Mouse (Mus musculus) forebrain, embryonic 12.5 days (tissue): ENCODE results near the gene Maml3. TPM values are rescaled to one million over a fixed set of nuclear protein-coding genes. Genes with fewer than 3 reads are reported as not detected.

Source experiments
- ATAC-seq: fragments of 200-750 bp; cut with Nextera tagmentation; 2 replicates; pipeline ENCODE4 v1.8.0; 2017; ENCODE audit warnings: moderate TSS enrichment; ENCODE audit not compliant: low FRiP score
- H3K27ac ChIP-seq: fragments of 300-500 bp; sonication (generic); 2 replicates; pipeline ENCODE4 v1.5.1; 2016; ENCODE audit warnings: mild to moderate bottlenecking
- H3K27me3 ChIP-seq: fragments of 300-500 bp; sonication (generic); 2 replicates; pipeline ENCODE4 v1.6.1; 2016; ENCODE audit warnings: mild to moderate bottlenecking
- H3K36me3 ChIP-seq: fragments of 300-500 bp; sonication (generic); replicated peaks from 2 replicates; pipeline ENCODE4 v1.6.1; 2016; ENCODE audit warnings: mild to moderate bottlenecking
- H3K4me1 ChIP-seq: fragments of 300-500 bp; sonication (generic); 2 replicates; pipeline ENCODE4 v1.6.1; 2016
- H3K4me2 ChIP-seq: fragments of 300-500 bp; sonication (generic); 2 replicates; pipeline ENCODE4 v1.6.1; 2016; ENCODE audit warnings: mild to moderate bottlenecking, moderate library complexity
- H3K4me3 ChIP-seq: fragments of 300-500 bp; sonication (generic); replicated peaks from 2 replicates; pipeline ENCODE4 v1.5.1; 2016; ENCODE audit warnings: mild to moderate bottlenecking
- H3K9ac ChIP-seq: fragments of 300-500 bp; sonication (generic); 2 replicates; pipeline ENCODE4 v1.6.1; 2016; ENCODE audit warnings: mild to moderate bottlenecking
- H3K9me3 ChIP-seq: fragments of 300-500 bp; sonication (generic); 2 replicates; pipeline ENCODE4 v1.6.1; 2016
- WGBS: fragments of 180-500 bp; shearing (Covaris S2); methylation state at CpG from one replicate; pipeline ENCODE4 v1.1.7; 2016; 5-methylcytosine and 5-hydroxymethylcytosine counted together
- polyA plus RNA-seq: library from polyadenylated mRNA; unstranded; fragments of >200 nt; fragmentation: Nextera tagmentation; extraction: Ambion mirVana; gene quantifications from 2 replicates; pipeline ENCODE4 v1.2.1, GENCODE M21; 2016

Maml3 gene
- polyA plus RNA-seq, 1 experiment from 2014 or later: 7.6 TPM

- Histone ChIP-seq H3K9ac (no peak overlapping the region), H3K4me3 (no peak overlapping the region), H3K4me1 (peaks cover 35% of the 10 kb centered on the region), H3K27me3 (peaks cover 7% of the 10 kb centered on the region; the same call in 1 of the 2 replicates), H3K4me2 (no peak overlapping the region), H3K9me3 (no peaks in the 10 kb centered on the region), H3K27ac (no peak overlapping the region), H3K36me3 (no peaks in the 10 kb centered on the region)
- ATAC-seq: 0 out of 2 replicates have a peak, but pooled peaks have one; percentile 49
- WGBS: 54% methylated on average over 8 of the region's 8 CpGs
These were observed 192.7 kb downstream of the Maml3 start for GRCm38 (mm10) chr3:51912214-51912613.

DNA sequence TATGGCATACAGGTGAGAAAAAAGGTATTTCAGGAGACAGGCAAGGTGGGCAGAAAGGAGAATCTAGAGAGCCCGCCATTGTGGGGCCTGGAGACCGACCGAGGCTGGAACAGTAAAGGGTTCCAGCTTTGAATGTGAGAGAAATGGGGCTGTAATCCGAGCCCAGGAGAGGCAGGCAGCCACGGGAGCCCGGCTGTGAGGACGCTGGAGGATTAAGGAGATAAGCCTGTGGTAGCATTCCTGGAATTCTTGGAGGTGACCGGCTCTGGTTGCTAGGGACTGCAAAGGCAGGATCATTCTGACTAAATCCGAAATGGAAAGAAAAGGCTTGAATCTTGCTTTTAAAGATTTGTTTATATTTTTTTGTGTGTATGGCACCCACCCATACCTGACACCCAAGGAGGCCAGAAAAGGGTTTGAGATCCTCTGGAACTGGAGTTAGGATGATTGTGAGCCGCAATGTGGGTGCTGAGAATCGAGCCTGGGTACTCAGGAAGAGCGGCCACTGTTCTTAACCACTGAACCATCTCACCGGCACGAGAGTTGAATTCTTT lies 196.4 kb downstream of the Maml3 start:
- Histone ChIP-seq H3K27me3 (peaks cover 7% of the 10 kb centered on the region; the same call in 1 of the 2 replicates), H3K4me1 (peaks cover 37% of the 10 kb centered on the region), H3K4me2 (no peak overlapping the region), H3K9me3 (no peaks in the 10 kb centered on the region), H3K27ac (no peak overlapping the region), H3K9ac (no peak overlapping the region), H3K4me3 (no peak overlapping the region), H3K36me3 (no peaks in the 10 kb centered on the region)
- 8% methylated on average over 14 of the region's 14 CpGs for WGBS
- no peak for ATAC-seq

DNA sequence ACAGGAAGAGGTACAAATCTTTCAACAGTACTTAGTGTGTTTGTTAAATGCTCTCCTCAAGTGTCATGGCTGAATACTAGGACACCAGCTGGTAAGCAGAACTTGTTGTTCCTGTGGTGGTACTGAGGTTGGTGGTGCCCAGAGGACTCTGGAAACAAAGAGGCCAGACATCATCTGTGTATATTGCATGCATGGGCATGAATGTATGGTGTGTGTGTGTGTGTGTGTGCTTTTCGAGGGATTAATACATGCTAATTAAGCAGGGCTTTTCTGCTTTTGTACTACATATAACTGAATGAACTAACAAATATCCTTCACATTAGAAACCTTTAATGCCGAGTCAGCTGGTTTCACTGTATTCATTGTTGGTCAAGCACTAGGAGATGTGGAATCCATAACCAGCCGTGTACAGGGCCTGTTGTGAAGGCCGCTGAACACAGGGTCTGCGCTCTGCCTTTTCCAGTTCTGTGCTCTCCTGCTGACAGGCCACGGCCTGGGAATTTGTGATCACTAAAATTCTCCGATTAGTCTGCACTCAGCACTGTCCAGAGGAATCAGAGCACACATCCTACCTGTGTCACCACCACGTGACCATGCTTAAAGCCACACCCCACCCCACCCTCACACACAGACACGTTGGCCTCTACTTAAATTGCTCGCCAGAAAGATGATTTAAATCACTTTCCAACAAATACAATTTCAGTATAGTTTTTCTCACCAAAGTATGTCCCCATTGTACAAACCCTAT lies 197.6 kb downstream of the Maml3 start:
- Histone ChIP-seq H3K27me3 (peaks cover 7% of the 10 kb centered on the region; the same call in 1 of the 2 replicates), H3K27ac (peak overlapping the region; percentile 47; the same call in 1 of the 2 replicates), H3K36me3 (no peaks in the 10 kb centered on the region), H3K4me1 (peaks cover 35% of the 10 kb centered on the region), H3K9me3 (no peaks in the 10 kb centered on the region), H3K4me3 (no peak overlapping the region), H3K4me2 (no peak overlapping the region), H3K9ac (no peak overlapping the region)
- 20% methylated on average over 10 of the region's 10 CpGs for WGBS
- ATAC-seq: 0 out of 2 replicates have a peak, but pooled peaks have one; percentile 44

- H3K27me3 ChIP-seq: peaks cover 7% of the 10 kb centered on the region; the same call in 1 of the 2 replicates
- no peaks in the 10 kb centered on the region for H3K36me3 ChIP-seq
- H3K9ac ChIP-seq: no peak overlapping the region
- ATAC-seq: no peak
- WGBS: 82% methylated on average over 9 of the region's 9 CpGs
- no peak overlapping the region for H3K4me3 ChIP-seq
- no peaks in the 10 kb centered on the region for H3K9me3 ChIP-seq
- H3K4me2 ChIP-seq: no peak overlapping the region
- no peak overlapping the region for H3K27ac ChIP-seq
- H3K4me1 ChIP-seq: peaks cover 38% of the 10 kb centered on the region
These were observed 199.0 kb downstream of the Maml3 start for GRCm38 (mm10) chr3:51905903-51906302.

GRCm38 (mm10) chr3:51904357-51904855 lies 200.5 kb downstream of the Maml3 start:
- H3K4me1 ChIP-seq: peaks cover 48% of the 10 kb centered on the region
- 0 out of 2 replicates have a peak, but pooled peaks have one; percentile 17 for ATAC-seq
- H3K36me3 ChIP-seq: no peaks in the 10 kb centered on the region
- H3K4me3 ChIP-seq: no peak overlapping the region
- peaks cover 6% of the 10 kb centered on the region; the same call in 1 of the 2 replicates for H3K27me3 ChIP-seq
- no peak overlapping the region for H3K9ac ChIP-seq
- no peaks in the 10 kb centered on the region for H3K9me3 ChIP-seq
- H3K4me2 ChIP-seq: no peak overlapping the region
- WGBS: 61% methylated on average over 12 of the region's 12 CpGs
- H3K27ac ChIP-seq: no peak overlapping the region

GRCm38 (mm10) chr3:51901151-51901550 lies 203.7 kb downstream of the Maml3 start:
- Histone ChIP-seq H3K4me1 (peaks cover 28% of the 10 kb centered on the region), H3K27ac (0 out of 2 replicates have a peak overlapping the region, but pooled peaks have one; percentile 42), H3K4me2 (no peak overlapping the region), H3K9me3 (no peaks in the 10 kb centered on the region), H3K27me3 (no peaks in the 10 kb centered on the region), H3K36me3 (no peaks in the 10 kb centered on the region), H3K9ac (no peak overlapping the region), H3K4me3 (no peak overlapping the region)
- ATAC-seq: no peak
- WGBS: 52% methylated on average over 2 of the region's 2 CpGs

DNA sequence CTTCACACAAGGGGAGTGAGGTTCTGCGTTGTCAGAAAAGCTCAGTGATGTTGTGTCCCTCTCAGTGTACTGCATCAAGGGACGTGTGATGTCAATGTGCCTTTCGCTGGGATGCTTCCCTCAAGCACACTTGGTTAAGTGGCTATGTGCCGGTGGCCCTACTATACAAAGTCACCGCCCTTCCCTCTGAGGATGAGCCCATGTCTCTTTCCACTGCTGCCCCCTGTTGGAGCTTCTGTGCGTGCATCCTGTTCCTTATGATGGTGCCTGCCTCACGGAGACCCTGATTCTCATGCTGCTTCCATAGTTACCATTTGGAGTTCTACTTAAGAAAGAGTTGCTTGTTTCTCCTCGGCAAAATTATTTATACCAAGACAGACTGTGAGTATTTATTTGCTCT lies 210.4 kb downstream of the Maml3 start:
- H3K9ac ChIP-seq: no peak overlapping the region
- H3K4me1 ChIP-seq: peaks cover 9% of the 10 kb centered on the region
- no peak overlapping the region for H3K27ac ChIP-seq
- WGBS: 69% methylated on average over 8 of the region's 8 CpGs
- H3K9me3 ChIP-seq: no peaks in the 10 kb centered on the region
- no peaks in the 10 kb centered on the region for H3K27me3 ChIP-seq
- H3K36me3 ChIP-seq: no peaks in the 10 kb centered on the region
- no peak overlapping the region for H3K4me2 ChIP-seq
- H3K4me3 ChIP-seq: no peak overlapping the region
- ATAC-seq: no peak

- Histone ChIP-seq H3K4me1 (peaks cover 28% of the 10 kb centered on the region), H3K4me3 (no peak overlapping the region), H3K9ac (no peak overlapping the region), H3K4me2 (no peak overlapping the region), H3K36me3 (no peaks in the 10 kb centered on the region), H3K27me3 (no peaks in the 10 kb centered on the region), H3K9me3 (no peaks in the 10 kb centered on the region), H3K27ac (no peak overlapping the region)
- ATAC-seq: no peak
- WGBS: 91% methylated on average over 10 of the region's 10 CpGs
These were observed 213.2 kb downstream of the Maml3 start for GRCm38 (mm10) chr3:51891562-51892119.

DNA sequence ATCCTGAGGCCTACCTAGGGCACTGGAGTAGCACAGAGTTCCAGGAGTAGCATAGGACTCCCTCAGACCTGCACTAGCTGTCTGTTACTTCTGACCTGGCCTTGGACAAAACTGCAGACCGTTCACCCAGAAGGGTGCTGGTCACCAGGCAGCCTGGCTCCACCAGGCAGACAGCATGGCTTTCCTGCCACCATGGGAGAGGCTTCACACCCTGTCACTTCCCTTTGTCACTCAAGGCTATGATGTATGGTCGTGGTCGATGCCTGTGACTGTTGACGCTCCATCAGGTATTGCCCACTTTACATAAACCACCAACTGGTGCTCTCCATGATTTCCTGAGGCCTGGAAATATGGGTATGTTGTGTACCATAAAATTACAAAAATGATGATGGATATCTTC lies 214.7 kb downstream of the Maml3 start:
- no peaks in the 10 kb centered on the region for H3K36me3 ChIP-seq
- H3K9ac ChIP-seq: peak overlapping the region; percentile 33; the same call in 1 of the 2 replicates
- WGBS: 72% methylated on average over 4 of the region's 4 CpGs
- H3K27me3 ChIP-seq: no peaks in the 10 kb centered on the region
- no peak overlapping the region for H3K4me3 ChIP-seq
- peaks cover 28% of the 10 kb centered on the region for H3K4me1 ChIP-seq
- H3K9me3 ChIP-seq: no peaks in the 10 kb centered on the region
- no peak overlapping the region for H3K4me2 ChIP-seq
- ATAC-seq: peak; percentile 12; the same call in 1 of the 2 replicates
- H3K27ac ChIP-seq: peak overlapping the region; percentile 80; the same call in 1 of the 2 replicates

DNA sequence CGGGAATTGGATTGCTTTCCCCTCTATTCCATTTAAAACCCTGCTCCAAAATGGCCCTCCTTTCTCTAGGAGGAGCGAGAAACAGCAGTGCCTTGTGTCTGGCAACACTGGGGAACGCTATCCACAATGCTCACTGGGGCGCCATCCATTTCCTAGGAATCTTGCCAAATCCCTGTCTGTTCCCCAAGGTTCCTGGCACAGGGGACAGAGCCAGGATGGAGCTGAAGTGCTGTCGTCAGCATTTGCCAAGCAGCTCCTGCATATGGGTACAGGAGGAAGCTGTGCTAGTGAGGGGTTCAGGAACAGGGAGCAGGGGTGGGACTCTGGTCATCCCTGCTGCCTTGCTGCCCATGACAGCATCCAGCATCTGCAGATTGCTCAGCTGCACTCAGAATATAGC lies 215.1 kb downstream of the Maml3 start:
- Histone ChIP-seq H3K36me3 (no peaks in the 10 kb centered on the region), H3K27me3 (no peaks in the 10 kb centered on the region), H3K27ac (peak overlapping the region; percentile 80), H3K9me3 (no peaks in the 10 kb centered on the region), H3K4me2 (no peak overlapping the region), H3K4me1 (peaks cover 28% of the 10 kb centered on the region), H3K4me3 (no peak overlapping the region), H3K9ac (peak overlapping the region; percentile 33; the same call in 1 of the 2 replicates)
- WGBS: 41% methylated on average over 5 of the region's 5 CpGs
- ATAC-seq: peak; percentile 36; the same call in 1 of the 2 replicates

DNA sequence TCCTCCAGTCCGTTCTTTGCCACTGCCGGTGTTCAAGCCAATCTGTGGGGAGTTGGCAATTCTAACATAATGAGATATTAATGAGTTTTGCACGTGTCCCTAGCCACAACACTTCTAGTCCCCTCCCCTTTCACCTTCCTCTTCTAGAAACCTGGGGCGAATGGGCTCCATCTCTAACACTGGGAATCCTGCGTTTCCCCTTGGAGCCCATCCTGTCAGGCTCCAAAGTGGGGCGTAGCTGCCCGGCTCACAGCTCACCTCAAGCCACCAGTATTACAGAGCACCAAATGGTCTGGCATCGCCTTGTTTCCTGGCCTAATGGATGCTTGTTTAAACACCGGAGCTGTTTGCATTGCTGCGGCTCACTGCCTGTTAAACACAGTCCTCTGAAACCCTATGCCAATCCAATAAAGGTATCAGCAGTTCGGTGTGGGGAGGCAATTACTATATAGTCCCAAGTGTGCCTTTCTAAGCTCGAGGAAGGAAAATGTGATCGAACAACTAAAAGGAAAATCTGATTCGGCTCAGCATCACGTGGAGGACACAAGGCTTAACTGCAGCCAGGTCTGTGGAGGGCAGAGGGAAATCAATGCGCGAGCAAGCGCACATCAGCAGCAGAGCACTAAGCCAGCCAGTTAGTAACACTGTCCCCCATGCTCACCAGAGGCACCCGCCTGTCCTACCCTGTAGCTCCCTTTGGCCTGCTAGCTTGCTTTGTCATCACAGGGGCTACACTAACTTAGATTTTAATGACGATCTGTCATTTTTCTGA lies 216.0 kb downstream of the Maml3 start:
- H3K9me3 ChIP-seq: no peaks in the 10 kb centered on the region
- peak overlapping the region; percentile 80 for H3K27ac ChIP-seq
- peaks cover 34% of the 10 kb centered on the region for H3K4me1 ChIP-seq
- H3K27me3 ChIP-seq: no peaks in the 10 kb centered on the region
- ATAC-seq: peak; percentile 74
- no peaks in the 10 kb centered on the region for H3K36me3 ChIP-seq
- 6% methylated on average over 20 of the region's 20 CpGs for WGBS
- peak overlapping the region; percentile 51 for H3K4me2 ChIP-seq
- no peak overlapping the region for H3K4me3 ChIP-seq
- H3K9ac ChIP-seq: peak overlapping the region; percentile 30; the same call in 1 of the 2 replicates
